Mouse (Mus musculus) forebrain, embryonic 11.5 days (tissue): ENCODE results near the gene Gm6525. TPM values are rescaled to one million over a fixed set of nuclear protein-coding genes. Genes with fewer than 3 reads are reported as not detected.

ENCODE experiments used
- ATAC-seq: fragments of 200-750 bp; cut with Nextera tagmentation; replicated peaks from 2 replicates; pipeline ENCODE4 v1.8.0; 2017; ENCODE audit warnings: moderate TSS enrichment; ENCODE audit not compliant: low FRiP score
- DNase-seq: peaks from one replicate; pipeline ENCODE4 v3.0.0-alpha.2; 2017; ENCODE audit warnings: low spot score
- H3K27ac ChIP-seq: fragments of 300-500 bp; sonication (generic); 2 replicates; pipeline ENCODE4 v1.5.1; 2014; ENCODE audit warnings: low read depth, low read length
- H3K27me3 ChIP-seq: fragments of 300-500 bp; sonication (generic); 2 replicates; pipeline ENCODE4 v1.6.1; 2014; ENCODE audit warnings: mild to moderate bottlenecking, low read length, mixed read lengths; ENCODE audit not compliant: control insufficient read depth, insufficient read depth
- H3K36me3 ChIP-seq: fragments of 300-500 bp; sonication (generic); 2 replicates; pipeline ENCODE4 v1.6.1; 2014; ENCODE audit warnings: mild to moderate bottlenecking, low read length, moderate library complexity, mixed read lengths; ENCODE audit not compliant: control insufficient read depth, insufficient read depth
- H3K4me1 ChIP-seq: fragments of 300-500 bp; sonication (generic); replicated peaks from 2 replicates; pipeline ENCODE4 v1.6.1; 2014; ENCODE audit warnings: low read length, mixed read lengths; ENCODE audit not compliant: control insufficient read depth, insufficient read depth
- H3K4me2 ChIP-seq: fragments of 300-500 bp; sonication (generic); 2 replicates; pipeline ENCODE4 v1.6.1; 2014; ENCODE audit warnings: low read depth, mild to moderate bottlenecking, low read length, moderate library complexity, mixed read lengths; ENCODE audit not compliant: severe bottlenecking
- H3K4me3 ChIP-seq: fragments of 300-500 bp; sonication (generic); 2 replicates; pipeline ENCODE4 v1.5.1; 2014; ENCODE audit warnings: low read depth, low read length
- H3K9ac ChIP-seq: fragments of 300-500 bp; sonication (generic); 2 replicates; pipeline ENCODE4 v1.6.1; 2014; ENCODE audit warnings: low read length
- H3K9me3 ChIP-seq: fragments of 300-500 bp; sonication (generic); 2 replicates; pipeline ENCODE4 v1.6.1; 2016; ENCODE audit warnings: low read length, mixed read lengths; ENCODE audit not compliant: control insufficient read depth
- WGBS: fragments of 180-500 bp; shearing (Covaris S2); extraction: QIAGEN DNeasy Blood & Tissue Kit; methylation state at CpG from one replicate; pipeline ENCODE4 v1.1.7; 2014; 5-methylcytosine and 5-hydroxymethylcytosine counted together
- polyA plus RNA-seq: library from polyadenylated mRNA; unstranded; fragments of >200 nt; fragmentation: Nextera tagmentation; extraction: Ambion mirVana; gene quantifications from 2 replicates; pipeline ENCODE4 v1.2.1, GENCODE M21; 2014

The Gm6525 gene
- 0.43 and 1.1 TPM in 2 replicates for polyA plus RNA-seq

- Histone ChIP-seq H3K27ac (no peak within 1 kb of the TSS), H3K27me3 (no peaks in the 10 kb centered on the region), H3K9ac (no peak within 1 kb of the TSS), H3K4me1 (no peaks in the 10 kb centered on the region), H3K4me3 (no peak within 1 kb of the TSS), H3K9me3 (no peaks in the 10 kb centered on the region), H3K36me3 (no peaks in the 10 kb centered on the region), H3K4me2 (no peak within 1 kb of the TSS)
- WGBS = 79% methylated on average over 11 of the region's 11 CpGs
- ATAC-seq (no peak), DNase-seq (no peak)
Measured at GRCm38 (mm10) chr3:84173581-84174154, at the start of gene Gm6525. Gene Gm6525, plus strand, starts transcription at chr3:84174104.

DNA sequence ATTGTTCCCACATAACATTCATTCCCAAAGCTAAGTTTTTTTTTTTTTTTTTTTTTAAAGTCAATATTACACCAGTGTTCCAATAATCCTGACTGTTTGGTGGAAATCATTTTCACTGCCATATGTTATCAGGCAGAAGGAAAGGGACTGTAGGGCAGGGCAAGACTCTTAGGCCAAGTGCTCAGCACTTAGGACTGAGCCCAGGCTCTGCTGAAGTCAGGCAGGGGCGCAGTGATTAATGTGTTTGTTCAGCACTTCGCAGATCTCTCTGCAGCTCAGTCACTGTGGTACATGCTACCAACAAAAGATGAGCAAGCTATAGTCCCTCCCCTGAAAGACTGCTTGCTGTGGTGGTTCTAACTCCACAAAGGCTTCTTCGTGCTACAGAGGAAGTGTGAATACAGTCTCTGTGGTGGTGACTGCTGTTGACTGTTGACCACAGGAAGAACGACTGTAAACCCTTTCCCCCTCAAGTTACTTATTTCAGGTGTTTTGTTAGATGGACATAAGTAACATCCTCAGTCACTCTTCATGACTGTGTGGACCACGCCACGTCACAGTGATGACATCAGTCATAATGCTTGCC, 48.1 kb upstream of the Gm6525 start:
- DNase-seq (no peak), ATAC-seq (no peak)
- Histone ChIP-seq H3K27me3 (no peaks in the 10 kb centered on the region), H3K9ac (no peak overlapping the region), H3K4me3 (no peak overlapping the region), H3K36me3 (no peaks in the 10 kb centered on the region), H3K9me3 (no peaks in the 10 kb centered on the region), H3K4me2 (no peak overlapping the region), H3K4me1 (no peaks in the 10 kb centered on the region), H3K27ac (no peak overlapping the region)
- WGBS = 78% methylated on average over 6 of the region's 6 CpGs

DNA sequence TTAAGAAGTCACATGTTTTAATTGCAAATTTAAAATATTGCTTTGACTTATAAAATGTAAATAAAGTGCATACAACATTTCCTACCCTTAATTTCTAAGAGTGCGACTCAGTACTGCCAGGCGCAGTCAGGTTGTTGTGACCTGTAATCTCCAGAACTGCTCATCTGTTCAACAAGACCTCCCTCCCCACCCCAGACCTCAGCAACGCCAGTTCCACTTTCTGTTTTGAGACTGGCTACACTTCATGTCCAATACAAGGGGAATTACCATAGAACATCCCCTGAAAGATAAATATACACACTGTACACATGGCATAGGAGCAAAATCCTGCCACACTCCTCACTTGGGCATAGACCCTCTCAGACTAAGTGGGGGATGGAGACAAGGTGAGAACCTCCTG, 47.2 kb upstream of the Gm6525 start:
- ATAC-seq (no peak), DNase-seq (no peak)
- Histone ChIP-seq H3K27ac (no peak overlapping the region), H3K4me2 (no peak overlapping the region), H3K4me1 (no peaks in the 10 kb centered on the region), H3K9ac (no peak overlapping the region), H3K9me3 (no peaks in the 10 kb centered on the region), H3K27me3 (no peaks in the 10 kb centered on the region), H3K36me3 (no peaks in the 10 kb centered on the region), H3K4me3 (no peak overlapping the region)
- 85% methylated on average over 3 of the region's 3 CpGs for WGBS

GRCm38 (mm10) chr3:84127431-84127830, 46.5 kb upstream of the Gm6525 start:
- Histone ChIP-seq H3K4me1 (no peaks in the 10 kb centered on the region), H3K27me3 (no peaks in the 10 kb centered on the region), H3K36me3 (no peaks in the 10 kb centered on the region), H3K4me3 (no peak overlapping the region), H3K4me2 (no peak overlapping the region), H3K9me3 (no peaks in the 10 kb centered on the region), H3K9ac (no peak overlapping the region), H3K27ac (no peak overlapping the region)
- DNase-seq (no peak), ATAC-seq (no peak)
- WGBS = 85% methylated on average over 2 of the region's 2 CpGs

- H3K4me2 ChIP-seq = no peak overlapping the region
- no peaks in the 10 kb centered on the region for H3K36me3 ChIP-seq
- no peaks in the 10 kb centered on the region for H3K9me3 ChIP-seq
- DNase-seq (no peak), ATAC-seq (no peak)
- 79% methylated on average over 11 of the region's 11 CpGs for WGBS
- no peaks in the 10 kb centered on the region for H3K4me1 ChIP-seq
- H3K4me3 ChIP-seq = no peak overlapping the region
- H3K27ac ChIP-seq = no peak overlapping the region
- H3K27me3 ChIP-seq = no peaks in the 10 kb centered on the region
- no peak overlapping the region for H3K9ac ChIP-seq
Measured at GRCm38 (mm10) chr3:84128871-84129870, 44.7 kb upstream of the Gm6525 start.

DNA sequence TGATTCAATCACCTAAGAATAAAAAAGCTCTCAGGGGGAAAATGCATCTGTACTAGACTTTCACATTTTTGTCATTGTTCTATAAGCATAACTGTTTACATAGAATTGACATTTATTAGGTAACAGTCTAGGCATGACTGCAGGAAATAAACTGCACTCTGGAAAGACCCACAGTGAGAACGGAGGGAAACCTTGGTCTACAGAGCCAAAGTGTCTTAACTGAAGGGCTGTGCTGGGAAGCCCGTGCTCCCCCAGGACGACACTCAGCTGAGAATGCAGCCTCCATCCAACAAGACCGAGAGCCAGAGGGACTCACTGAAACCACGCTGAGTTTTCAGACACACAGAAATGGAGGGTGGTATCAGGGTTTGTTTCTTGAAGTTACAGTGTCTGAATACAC, 43.1 kb upstream of the Gm6525 start:
- ATAC-seq = no peak
- H3K36me3 ChIP-seq = no peaks in the 10 kb centered on the region
- H3K9ac ChIP-seq = no peak overlapping the region
- no peaks in the 10 kb centered on the region for H3K4me1 ChIP-seq
- DNase-seq = no peak
- no peak overlapping the region for H3K27ac ChIP-seq
- no peaks in the 10 kb centered on the region for H3K27me3 ChIP-seq
- H3K4me3 ChIP-seq = no peak overlapping the region
- WGBS = 75% methylated on average over 5 of the region's 5 CpGs
- no peaks in the 10 kb centered on the region for H3K9me3 ChIP-seq
- no peak overlapping the region for H3K4me2 ChIP-seq

DNA sequence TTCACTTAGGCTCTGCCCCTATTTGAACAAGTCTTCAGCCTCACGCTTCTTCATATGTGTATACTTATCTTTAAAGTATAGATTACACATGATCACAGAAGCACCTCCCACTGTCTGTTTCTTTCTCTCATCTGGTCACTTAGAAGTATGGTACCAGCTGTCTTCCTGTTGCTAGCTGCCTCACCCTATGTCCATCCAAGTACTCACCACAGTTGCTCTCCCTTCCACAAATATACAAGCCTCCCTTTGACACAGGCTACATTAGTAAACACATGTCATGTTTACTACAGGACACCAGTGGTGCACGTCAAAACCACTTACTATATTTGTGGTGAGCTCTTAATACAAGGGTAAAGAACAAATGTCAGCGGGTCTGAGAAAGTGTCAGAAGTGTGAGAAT, 42.5 kb upstream of the Gm6525 start:
- Histone ChIP-seq H3K4me3 (no peak overlapping the region), H3K9me3 (no peaks in the 10 kb centered on the region), H3K36me3 (no peaks in the 10 kb centered on the region), H3K4me2 (no peak overlapping the region), H3K27me3 (no peaks in the 10 kb centered on the region), H3K4me1 (no peaks in the 10 kb centered on the region), H3K27ac (no peak overlapping the region), H3K9ac (no peak overlapping the region)
- DNase-seq = no peak
- 92% methylated on average over 3 of the region's 3 CpGs for WGBS
- no peak for ATAC-seq

DNA sequence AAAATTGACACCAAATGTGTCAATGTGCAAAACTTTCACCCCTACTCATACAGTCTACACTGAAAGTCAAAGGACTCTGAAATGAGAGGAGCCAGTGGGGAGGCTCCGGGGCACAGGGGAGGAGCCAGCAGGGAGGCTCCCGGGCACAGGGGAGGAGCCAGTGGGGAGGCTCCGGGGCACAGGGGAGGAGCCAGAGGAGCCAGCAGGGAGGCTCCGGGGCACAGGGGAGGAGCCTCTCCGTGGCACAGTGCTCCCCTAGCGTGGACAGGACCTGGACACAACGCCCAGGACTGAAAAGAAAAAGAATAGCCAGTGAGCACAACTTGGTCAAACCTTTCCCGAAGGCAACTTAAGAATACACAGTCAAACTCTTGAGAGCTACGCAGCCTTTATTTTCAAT, 38.5 kb upstream of the Gm6525 start:
- Histone ChIP-seq H3K9me3 (no peaks in the 10 kb centered on the region), H3K27ac (no peak overlapping the region), H3K36me3 (no peaks in the 10 kb centered on the region), H3K27me3 (no peaks in the 10 kb centered on the region), H3K4me3 (no peak overlapping the region), H3K4me1 (no peaks in the 10 kb centered on the region), H3K9ac (no peak overlapping the region), H3K4me2 (no peak overlapping the region)
- DNase-seq = no peak
- ATAC-seq = peak; percentile 65
- 36% methylated on average over 9 of the region's 9 CpGs for WGBS
